Mouse (Mus musculus) hindbrain, embryonic 11.5 days (tissue): ENCODE measurements around the gene Chrm4. TPM values are rescaled to one million over a fixed set of nuclear protein-coding genes. Genes with fewer than 3 reads are reported as not detected.

Experiments
- ATAC-seq: fragments of 200-750 bp; cut with Nextera tagmentation; 2 replicates; pipeline ENCODE4 v1.8.0; 2017; ENCODE audit warnings: mild to moderate bottlenecking, moderate TSS enrichment, moderate library complexity; ENCODE audit not compliant: low FRiP score
- DNase-seq: peaks from one replicate; pipeline ENCODE4 v3.0.0-alpha.2; 2015; ENCODE audit warnings: low spot score
- H3K27ac ChIP-seq: fragments of 300-500 bp; sonication (generic); 2 replicates; pipeline ENCODE4 v1.5.1; 2014; ENCODE audit warnings: mild to moderate bottlenecking, low read depth, low read length
- H3K27me3 ChIP-seq: fragments of 300-500 bp; sonication (generic); 2 replicates; pipeline ENCODE4 v1.6.1; 2014; ENCODE audit warnings: mild to moderate bottlenecking, low read length, moderate library complexity, mixed read lengths; ENCODE audit not compliant: control insufficient read depth, insufficient read depth
- H3K36me3 ChIP-seq: fragments of 300-500 bp; sonication (generic); 2 replicates; pipeline ENCODE4 v1.6.1; 2014; ENCODE audit warnings: mild to moderate bottlenecking, low read length, moderate library complexity, mixed read lengths; ENCODE audit not compliant: control insufficient read depth, insufficient read depth
- H3K4me1 ChIP-seq: fragments of 300-500 bp; sonication (generic); replicated peaks from 2 replicates; pipeline ENCODE4 v1.6.1; 2014; ENCODE audit warnings: low read length, mixed read lengths; ENCODE audit not compliant: control insufficient read depth, insufficient read depth
- H3K4me2 ChIP-seq: fragments of 300-500 bp; sonication (generic); replicated peaks from 2 replicates; pipeline ENCODE4 v1.6.1; 2014; ENCODE audit warnings: mild to moderate bottlenecking, low read depth, low read length
- H3K4me3 ChIP-seq: fragments of 300-500 bp; sonication (generic); 2 replicates; pipeline ENCODE4 v1.5.1; 2014; ENCODE audit warnings: low read depth, low read length
- H3K9ac ChIP-seq: fragments of 300-500 bp; sonication (generic); 2 replicates; pipeline ENCODE4 v1.6.1; 2014; ENCODE audit warnings: low read depth, low read length
- H3K9me3 ChIP-seq: fragments of 300-500 bp; sonication (generic); 2 replicates; pipeline ENCODE4 v1.6.1; 2016; ENCODE audit warnings: low read length; ENCODE audit not compliant: control insufficient read depth
- WGBS: fragments of 180-500 bp; shearing (Covaris S2); extraction: QIAGEN DNeasy Blood & Tissue Kit; methylation state at CpG from one replicate; pipeline ENCODE4 v1.1.7; 2014; 5-methylcytosine and 5-hydroxymethylcytosine counted together
- polyA plus RNA-seq: library from polyadenylated mRNA; unstranded; fragments of >200 nt; fragmentation: Nextera tagmentation; extraction: Ambion mirVana; gene quantifications from 2 replicates; pipeline ENCODE4 v1.2.1, GENCODE M21; 2014

Chrm4 gene
- polyA plus RNA-seq, 1 experiment from 2014 or later: 0.42 TPM

- Histone ChIP-seq H3K27ac (no peak within 1 kb of the TSS), H3K9ac (peak within 1 kb of the TSS; percentile 42; the same call in 1 of the 2 replicates)
- no peak for ATAC-seq
These were observed 18.4 kb downstream of the Chrm4 start, which contains the start of gene Gm9821 for GRCm38 (mm10) chr2:91945483-91945882. Gm9821 (plus strand) TSS chr2:91945703.

DNA sequence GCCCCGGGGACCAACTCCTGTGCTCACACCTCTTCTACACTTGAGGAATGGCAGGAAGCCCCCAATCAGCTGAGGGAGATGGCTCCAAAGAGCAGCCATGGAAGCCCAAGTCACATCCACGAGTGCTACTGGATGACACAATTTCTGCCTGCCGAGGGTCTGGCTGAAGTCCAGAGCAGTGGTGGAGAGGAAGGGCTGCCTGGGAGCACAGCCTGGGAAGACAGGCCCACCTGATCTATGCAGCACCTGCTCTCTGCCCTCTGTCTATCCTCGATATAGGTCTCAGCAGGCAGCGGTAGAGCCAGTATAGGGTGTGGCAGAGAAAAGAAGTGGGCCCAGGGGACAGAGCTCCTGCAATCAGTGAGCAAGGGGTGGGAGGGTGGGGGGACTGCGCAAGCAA lies 19.8 kb downstream of the Chrm4 start:
- Histone ChIP-seq H3K4me1 (peaks cover 14% of the 10 kb centered on the region), H3K36me3 (no peaks in the 10 kb centered on the region), H3K27ac (no peak overlapping the region), H3K9me3 (no peaks in the 10 kb centered on the region), H3K4me2 (no peak overlapping the region), H3K4me3 (no peak overlapping the region), H3K27me3 (no peaks in the 10 kb centered on the region), H3K9ac (peak overlapping the region; percentile 42; the same call in 1 of the 2 replicates)
- ATAC-seq (no peak), DNase-seq (no peak)
- 81% methylated on average over 6 of the region's 6 CpGs for WGBS

More at GRCm38 (mm10) chr2:91945483-91945882, 18.4 kb downstream of the Chrm4 start, which contains the start of gene Gm9821:
- 87% methylated on average over 18 of the region's 18 CpGs for WGBS
- Histone ChIP-seq H3K27me3 (no peaks in the 10 kb centered on the region), H3K4me3 (no peak within 1 kb of the TSS), H3K4me1 (peaks cover 12% of the 10 kb centered on the region), H3K9me3 (no peaks in the 10 kb centered on the region), H3K36me3 (0 out of 2 replicates have a peak, but pooled peaks cover 2% of the 10 kb centered on the region), H3K4me2 (0 out of 2 replicates have a peak within 1 kb of the TSS, but pooled peaks have one; percentile 5)
- DNase-seq: no peak

DNA sequence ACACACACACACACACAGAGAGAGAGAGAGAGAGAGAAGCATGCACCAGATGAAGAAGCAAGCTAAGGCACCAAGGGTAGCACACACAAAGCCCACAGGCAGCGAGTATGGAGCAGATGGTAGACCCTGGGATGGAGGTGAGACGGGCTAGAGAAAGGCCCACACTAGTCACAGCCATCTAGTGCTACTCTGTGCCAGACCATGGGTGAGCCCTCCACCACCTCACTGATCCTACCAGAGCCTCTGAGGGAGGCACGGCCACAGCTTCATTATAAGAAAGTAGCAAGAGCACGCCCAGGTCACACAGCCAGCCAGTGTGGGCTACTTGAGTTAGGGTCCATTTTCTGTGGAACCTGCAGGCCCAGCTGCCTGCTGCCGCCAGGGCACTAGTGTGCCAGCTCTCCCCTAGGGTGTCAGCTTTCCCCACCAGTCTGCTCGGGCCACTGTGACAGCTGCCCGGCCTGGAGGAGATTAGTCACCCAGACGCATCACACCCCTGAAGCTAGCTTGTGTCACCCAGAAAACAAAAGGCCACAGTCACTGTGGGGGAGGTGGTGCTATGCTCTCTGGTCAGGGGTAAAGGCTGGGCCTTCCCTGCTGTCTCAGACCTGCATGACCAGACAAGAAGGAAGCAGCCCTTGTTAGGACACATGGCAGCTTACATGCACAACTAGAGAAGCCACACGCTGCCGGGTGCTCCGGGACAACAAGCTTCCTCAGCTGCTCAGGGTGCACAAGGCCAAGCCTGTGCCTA lies 20.5 kb downstream of the Chrm4 start:
- DNase-seq: no peak
- Histone ChIP-seq H3K27ac (peak overlapping the region; percentile 47; the same call in 1 of the 2 replicates), H3K27me3 (no peaks in the 10 kb centered on the region), H3K4me1 (peaks cover 14% of the 10 kb centered on the region), H3K9ac (peak overlapping the region; percentile 31; the same call in 1 of the 2 replicates), H3K9me3 (no peaks in the 10 kb centered on the region), H3K36me3 (no peaks in the 10 kb centered on the region), H3K4me2 (no peak overlapping the region), H3K4me3 (peak overlapping the region; percentile 1; the same call in 1 of the 2 replicates)
- WGBS: 56% methylated on average over 11 of the region's 11 CpGs
- peak; percentile 23; the same call in 1 of the 2 replicates for ATAC-seq

DNA sequence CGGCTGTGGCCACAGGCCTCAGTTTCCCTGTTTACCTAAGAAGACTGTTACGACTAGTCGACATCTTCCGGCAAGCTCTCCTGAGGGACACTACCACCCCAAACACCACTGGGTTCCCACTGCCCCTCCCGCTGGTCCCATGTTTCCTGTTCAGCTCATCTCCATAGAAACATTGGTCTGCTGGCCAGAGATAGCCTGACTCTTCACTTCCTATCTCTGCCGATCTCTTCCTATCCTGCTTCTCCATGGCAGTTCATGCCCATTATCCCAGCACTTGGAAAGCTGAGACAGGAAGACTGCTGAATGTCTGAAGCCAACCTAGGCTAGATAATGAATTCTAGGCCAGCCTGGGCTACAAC lies 21.1 kb downstream of the Chrm4 start:
- H3K36me3 ChIP-seq: no peaks in the 10 kb centered on the region
- H3K27ac ChIP-seq: 0 out of 2 replicates have a peak overlapping the region, but pooled peaks have one; percentile 47
- no peak overlapping the region for H3K9ac ChIP-seq
- no peak overlapping the region for H3K4me3 ChIP-seq
- no peaks in the 10 kb centered on the region for H3K9me3 ChIP-seq
- 82% methylated on average over 6 of the region's 6 CpGs for WGBS
- H3K4me1 ChIP-seq: peaks cover 14% of the 10 kb centered on the region
- no peak for ATAC-seq
- H3K4me2 ChIP-seq: no peak overlapping the region
- no peaks in the 10 kb centered on the region for H3K27me3 ChIP-seq
- no peak for DNase-seq

DNA sequence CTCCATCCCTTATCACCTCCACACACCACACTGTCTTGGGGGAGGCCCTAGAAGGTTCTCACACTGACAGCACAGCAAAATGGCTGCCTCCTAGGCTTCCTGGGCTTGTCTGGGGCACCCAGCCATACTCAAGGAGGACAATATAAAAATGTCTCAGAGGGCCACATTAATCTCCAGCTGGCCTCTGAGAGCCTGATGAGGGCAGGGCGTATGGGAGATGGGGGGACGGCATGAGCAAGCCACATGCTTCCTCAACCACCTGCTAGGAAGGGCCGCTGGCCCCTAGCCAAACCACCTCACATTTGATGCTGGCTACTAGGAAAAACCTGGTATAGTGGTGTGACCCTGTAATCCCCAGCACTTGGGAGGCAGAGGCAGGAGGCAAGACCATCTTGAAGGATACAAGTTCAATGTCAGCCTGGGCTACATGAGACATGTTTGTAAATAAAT lies 21.8 kb downstream of the Chrm4 start:
- Histone ChIP-seq H3K4me1 (peaks cover 14% of the 10 kb centered on the region), H3K4me2 (no peak overlapping the region), H3K36me3 (no peaks in the 10 kb centered on the region), H3K9me3 (no peaks in the 10 kb centered on the region), H3K27ac (no peak overlapping the region), H3K27me3 (no peaks in the 10 kb centered on the region), H3K4me3 (no peak overlapping the region), H3K9ac (no peak overlapping the region)
- ATAC-seq (no peak), DNase-seq (no peak)
- WGBS: 72% methylated on average over 3 of the region's 3 CpGs

GRCm38 (mm10) chr2:91949411-91950274 lies 22.6 kb downstream of the Chrm4 start:
- ATAC-seq (peak; percentile 31), DNase-seq (no peak)
- Histone ChIP-seq H3K4me3 (no peak overlapping the region), H3K9ac (peak overlapping the region; percentile 31; the same call in 1 of the 2 replicates), H3K36me3 (no peaks in the 10 kb centered on the region), H3K4me1 (peaks cover 14% of the 10 kb centered on the region), H3K4me2 (peak overlapping the region; percentile 21; the same call in 1 of the 2 replicates), H3K9me3 (no peaks in the 10 kb centered on the region), H3K27ac (peak overlapping the region; percentile 49; the same call in 1 of the 2 replicates), H3K27me3 (no peaks in the 10 kb centered on the region)
- 77% methylated on average over 17 of the region's 17 CpGs for WGBS

DNA sequence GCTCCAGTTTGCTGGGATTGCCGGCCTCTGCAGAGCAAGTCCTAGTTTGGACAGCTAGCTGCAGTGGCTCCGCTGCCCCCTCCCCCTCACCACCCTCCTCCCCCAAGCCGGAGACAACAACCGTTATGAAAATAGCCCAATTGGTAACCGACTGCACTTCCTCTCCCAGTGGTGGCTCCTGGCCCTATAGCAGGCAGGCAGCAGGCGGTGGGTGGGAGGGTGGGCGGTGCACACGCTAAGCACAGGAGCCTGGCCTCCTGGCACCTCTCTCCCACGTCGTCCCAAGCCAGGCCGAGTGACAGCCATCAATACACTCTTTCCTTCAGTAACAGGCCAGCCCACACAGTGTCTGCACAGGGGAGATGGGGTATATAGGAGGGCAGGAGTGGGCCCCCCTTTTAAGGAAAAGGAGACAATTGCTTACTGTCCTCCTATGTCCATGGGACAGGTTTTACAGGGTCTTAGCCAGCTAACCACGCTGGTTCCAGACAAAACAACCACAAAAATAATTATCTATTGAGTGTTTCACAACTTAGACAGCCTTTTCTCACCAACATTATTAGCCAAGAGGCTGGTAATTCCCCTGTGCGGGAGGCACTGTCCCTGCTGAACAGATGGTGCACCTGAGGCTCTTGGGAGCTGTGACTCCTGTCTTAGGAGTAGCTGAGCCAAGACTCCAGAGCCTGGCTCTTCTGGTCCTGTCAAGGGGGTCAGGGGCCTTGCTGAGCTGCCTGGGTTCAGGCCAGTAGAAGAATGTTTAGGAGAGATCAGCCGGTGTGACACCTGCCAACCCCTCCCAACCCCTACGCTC lies 23.4 kb downstream of the Chrm4 start:
- H3K4me2 ChIP-seq: peak overlapping the region; percentile 21; the same call in 1 of the 2 replicates
- H3K36me3 ChIP-seq: no peaks in the 10 kb centered on the region
- peak overlapping the region; percentile 31; the same call in 1 of the 2 replicates for H3K9ac ChIP-seq
- H3K4me3 ChIP-seq: no peak overlapping the region
- H3K27me3 ChIP-seq: no peaks in the 10 kb centered on the region
- DNase-seq (no peak), ATAC-seq (peak; percentile 60)
- H3K4me1 ChIP-seq: peaks cover 14% of the 10 kb centered on the region
- peak overlapping the region; percentile 49; the same call in 1 of the 2 replicates for H3K27ac ChIP-seq
- no peaks in the 10 kb centered on the region for H3K9me3 ChIP-seq
- WGBS: 25% methylated on average over 15 of the region's 15 CpGs

GRCm38 (mm10) chr2:91953825-91954224 lies 26.8 kb downstream of the Chrm4 start:
- no peaks in the 10 kb centered on the region for H3K27me3 ChIP-seq
- DNase-seq (no peak), ATAC-seq (no peak)
- H3K27ac ChIP-seq: no peak overlapping the region
- WGBS: 24% methylated on average over 5 of the region's 5 CpGs
- no peaks in the 10 kb centered on the region for H3K36me3 ChIP-seq
- peaks cover 8% of the 10 kb centered on the region; the same call in 1 of the 2 replicates for H3K4me1 ChIP-seq
- no peak overlapping the region for H3K4me3 ChIP-seq
- no peaks in the 10 kb centered on the region for H3K9me3 ChIP-seq
- H3K4me2 ChIP-seq: no peak overlapping the region
- no peak overlapping the region for H3K9ac ChIP-seq
